Mouse (Mus musculus): ENCODE measurements around the gene Catsper3. TPM values are rescaled to one million over a fixed set of nuclear protein-coding genes. Genes with fewer than 3 reads are reported as not detected.

The Catsper3 gene
- polyA plus RNA-seq, 1 experiment from 2014 or later, result not detected

GRCm38 (mm10) chr13:55775056-55775455 lies 9.3 kb upstream of the Catsper3 start:
- H3K4me2 ChIP-seq (ENCODE audit: low read depth, low read length), result no peak overlapping the region
- no peak overlapping the region for H3K9ac ChIP-seq (ENCODE audit: low read depth, low read length)
- H3K4me3 ChIP-seq (ENCODE audit: low read depth, low read length), result no peak overlapping the region
- no peaks in the 10 kb centered on the region for H3K36me3 ChIP-seq (ENCODE audit: control insufficient read depth, insufficient read depth, low read length)
- no peak overlapping the region for H3K27ac ChIP-seq (replicated peaks; ENCODE audit: low read depth, low read length)
- no peaks in the 10 kb centered on the region for H3K9me3 ChIP-seq (ENCODE audit: control insufficient read depth, low read length)
- no peak for ATAC-seq (ENCODE audit: low read depth)
- H3K4me1 ChIP-seq (ENCODE audit: control insufficient read depth, insufficient read depth, low read length), result no peaks in the 10 kb centered on the region
- 39% methylated on average over 11 of the region's 11 CpGs for WGBS
- no peaks in the 10 kb centered on the region for H3K27me3 ChIP-seq (replicated peaks; ENCODE audit: control insufficient read depth, insufficient read depth, low read length)
- DNase-seq (ENCODE audit: low spot score), result no peak

DNA sequence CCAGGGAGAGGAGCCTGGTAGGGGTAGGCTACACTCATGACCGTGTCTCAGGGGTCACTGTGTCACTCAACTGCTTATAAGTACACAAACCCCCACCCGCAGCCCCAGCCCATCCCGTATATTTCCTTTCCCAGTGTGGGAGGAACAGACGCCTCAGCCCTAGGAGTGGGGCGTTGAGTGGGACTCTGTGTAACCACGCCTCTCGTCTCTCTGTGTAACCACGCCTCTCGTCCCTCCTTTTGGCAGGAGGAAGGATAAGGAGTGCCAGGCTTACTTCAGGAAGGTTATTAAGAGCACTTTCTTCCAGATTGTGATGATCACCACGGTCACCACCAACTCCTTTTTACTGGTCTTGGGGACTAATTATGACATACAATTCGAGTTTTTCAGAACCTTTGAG lies 1.8 kb downstream of the Catsper3 start:
- Histone ChIP-seq H3K27me3 (replicated peaks; ENCODE audit: control insufficient read depth, insufficient read depth, low read length) (no peaks in the 10 kb centered on the region), H3K36me3 (ENCODE audit: control insufficient read depth, insufficient read depth, low read length) (no peaks in the 10 kb centered on the region), H3K27ac (replicated peaks; ENCODE audit: low read depth, low read length) (no peak overlapping the region), H3K4me1 (ENCODE audit: control insufficient read depth, insufficient read depth, low read length) (no peaks in the 10 kb centered on the region), H3K9me3 (ENCODE audit: control insufficient read depth, low read length) (no peaks in the 10 kb centered on the region), H3K4me2 (ENCODE audit: low read depth, low read length) (no peak overlapping the region), H3K4me3 (ENCODE audit: low read depth, low read length) (no peak overlapping the region), H3K9ac (ENCODE audit: low read depth, low read length) (no peak overlapping the region)
- DNase-seq (ENCODE audit: low spot score) (no peak), ATAC-seq (ENCODE audit: low read depth) (no peak)
- whole genome bisulfite sequencing, result 69% methylated on average over 11 of the region's 11 CpGs

GRCm38 (mm10) chr13:55801246-55801645 lies 16.9 kb downstream of the Catsper3 start:
- Histone ChIP-seq H3K4me2 (ENCODE audit: low read depth, low read length) (no peak overlapping the region), H3K4me3 (ENCODE audit: low read depth, low read length) (no peak overlapping the region), H3K4me1 (ENCODE audit: control insufficient read depth, insufficient read depth, low read length) (no peaks in the 10 kb centered on the region), H3K27ac (replicated peaks; ENCODE audit: low read depth, low read length) (no peak overlapping the region), H3K27me3 (replicated peaks; ENCODE audit: control insufficient read depth, insufficient read depth, low read length) (no peaks in the 10 kb centered on the region), H3K9ac (ENCODE audit: low read depth, low read length) (no peak overlapping the region), H3K36me3 (ENCODE audit: control insufficient read depth, insufficient read depth, low read length) (no peaks in the 10 kb centered on the region), H3K9me3 (ENCODE audit: control insufficient read depth, low read length) (peaks cover 11% of the 10 kb centered on the region; the same call in 1 of the 2 replicates)
- no peak for ATAC-seq (ENCODE audit: low read depth)
- no peak for DNase-seq (ENCODE audit: low spot score)
- 48% methylated on average over 2 of the region's 2 CpGs for WGBS

- H3K27me3 ChIP-seq (replicated peaks; ENCODE audit: control insufficient read depth, insufficient read depth, low read length), result no peaks in the 10 kb centered on the region
- WGBS, result 95% methylated on average over 1 of the region's 1 CpGs
- H3K9me3 ChIP-seq (ENCODE audit: control insufficient read depth, low read length), result peaks cover 11% of the 10 kb centered on the region; the same call in 1 of the 2 replicates
- H3K4me2 ChIP-seq (ENCODE audit: low read depth, low read length), result no peak overlapping the region
- no peak overlapping the region for H3K27ac ChIP-seq (replicated peaks; ENCODE audit: low read depth, low read length)
- H3K4me3 ChIP-seq (ENCODE audit: low read depth, low read length), result no peak overlapping the region
- no peak overlapping the region for H3K9ac ChIP-seq (ENCODE audit: low read depth, low read length)
- no peak for ATAC-seq (ENCODE audit: low read depth)
- no peak for DNase-seq (ENCODE audit: low spot score)
- H3K36me3 ChIP-seq (ENCODE audit: control insufficient read depth, insufficient read depth, low read length), result no peaks in the 10 kb centered on the region
- no peaks in the 10 kb centered on the region for H3K4me1 ChIP-seq (ENCODE audit: control insufficient read depth, insufficient read depth, low read length)
Measured at GRCm38 (mm10) chr13:55803973-55804372, 19.6 kb downstream of the Catsper3 start.

GRCm38 (mm10) chr13:55809041-55809623 lies 24.8 kb downstream of the Catsper3 start:
- Histone ChIP-seq H3K9me3 (ENCODE audit: control insufficient read depth, low read length) (no peaks in the 10 kb centered on the region), H3K27ac (replicated peaks; ENCODE audit: low read depth, low read length) (no peak overlapping the region), H3K9ac (ENCODE audit: low read depth, low read length) (no peak overlapping the region), H3K4me1 (ENCODE audit: control insufficient read depth, insufficient read depth, low read length) (no peaks in the 10 kb centered on the region), H3K4me2 (ENCODE audit: low read depth, low read length) (no peak overlapping the region), H3K4me3 (ENCODE audit: low read depth, low read length) (no peak overlapping the region), H3K36me3 (ENCODE audit: control insufficient read depth, insufficient read depth, low read length) (no peaks in the 10 kb centered on the region), H3K27me3 (replicated peaks; ENCODE audit: control insufficient read depth, insufficient read depth, low read length) (no peaks in the 10 kb centered on the region)
- DNase-seq (ENCODE audit: low spot score) (no peak), ATAC-seq (ENCODE audit: low read depth) (no peak)
- WGBS, result 70% methylated on average over 7 of the region's 7 CpGs

DNA sequence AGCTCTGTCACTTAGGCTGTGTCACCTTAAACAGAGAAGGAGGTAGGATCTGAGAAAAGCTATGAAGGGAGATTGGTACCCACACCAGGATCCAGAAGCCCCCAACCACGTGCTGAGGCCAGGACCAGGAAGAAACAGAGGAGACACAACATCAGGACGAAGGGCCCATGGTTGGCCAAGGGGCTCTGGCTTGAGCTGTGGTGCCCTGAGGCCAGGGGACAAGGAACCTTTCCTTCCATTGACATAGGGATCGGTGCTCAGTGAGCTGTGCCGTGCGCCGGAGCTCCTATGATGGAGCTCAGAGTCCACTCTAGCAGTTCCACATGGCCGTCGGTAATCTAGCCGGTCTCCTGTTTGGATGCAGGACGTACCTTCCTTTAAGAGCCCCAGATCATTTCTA lies 25.3 kb downstream of the Catsper3 start:
- H3K4me1 ChIP-seq (ENCODE audit: control insufficient read depth, insufficient read depth, low read length), result no peaks in the 10 kb centered on the region
- H3K27me3 ChIP-seq (replicated peaks; ENCODE audit: control insufficient read depth, insufficient read depth, low read length), result no peaks in the 10 kb centered on the region
- H3K9me3 ChIP-seq (ENCODE audit: control insufficient read depth, low read length), result no peaks in the 10 kb centered on the region
- DNase-seq (ENCODE audit: low spot score), result no peak
- 94% methylated on average over 10 of the region's 10 CpGs for WGBS
- no peak overlapping the region for H3K9ac ChIP-seq (ENCODE audit: low read depth, low read length)
- H3K27ac ChIP-seq (replicated peaks; ENCODE audit: low read depth, low read length), result no peak overlapping the region
- no peaks in the 10 kb centered on the region for H3K36me3 ChIP-seq (ENCODE audit: control insufficient read depth, insufficient read depth, low read length)
- ATAC-seq (ENCODE audit: low read depth), result no peak
- no peak overlapping the region for H3K4me2 ChIP-seq (ENCODE audit: low read depth, low read length)
- no peak overlapping the region for H3K4me3 ChIP-seq (ENCODE audit: low read depth, low read length)

GRCm38 (mm10) chr13:55810947-55811346 lies 26.6 kb downstream of the Catsper3 start:
- no peak overlapping the region for H3K9ac ChIP-seq (ENCODE audit: low read depth, low read length)
- H3K27ac ChIP-seq (replicated peaks; ENCODE audit: low read depth, low read length), result no peak overlapping the region
- no peak for DNase-seq (ENCODE audit: low spot score)
- H3K4me2 ChIP-seq (ENCODE audit: low read depth, low read length), result no peak overlapping the region
- no peak for ATAC-seq (ENCODE audit: low read depth)
- no peaks in the 10 kb centered on the region for H3K9me3 ChIP-seq (ENCODE audit: control insufficient read depth, low read length)
- no peaks in the 10 kb centered on the region for H3K27me3 ChIP-seq (replicated peaks; ENCODE audit: control insufficient read depth, insufficient read depth, low read length)
- H3K4me3 ChIP-seq (ENCODE audit: low read depth, low read length), result no peak overlapping the region
- no peaks in the 10 kb centered on the region for H3K36me3 ChIP-seq (ENCODE audit: control insufficient read depth, insufficient read depth, low read length)
- no peaks in the 10 kb centered on the region for H3K4me1 ChIP-seq (ENCODE audit: control insufficient read depth, insufficient read depth, low read length)
- WGBS, result 72% methylated on average over 5 of the region's 5 CpGs

DNA sequence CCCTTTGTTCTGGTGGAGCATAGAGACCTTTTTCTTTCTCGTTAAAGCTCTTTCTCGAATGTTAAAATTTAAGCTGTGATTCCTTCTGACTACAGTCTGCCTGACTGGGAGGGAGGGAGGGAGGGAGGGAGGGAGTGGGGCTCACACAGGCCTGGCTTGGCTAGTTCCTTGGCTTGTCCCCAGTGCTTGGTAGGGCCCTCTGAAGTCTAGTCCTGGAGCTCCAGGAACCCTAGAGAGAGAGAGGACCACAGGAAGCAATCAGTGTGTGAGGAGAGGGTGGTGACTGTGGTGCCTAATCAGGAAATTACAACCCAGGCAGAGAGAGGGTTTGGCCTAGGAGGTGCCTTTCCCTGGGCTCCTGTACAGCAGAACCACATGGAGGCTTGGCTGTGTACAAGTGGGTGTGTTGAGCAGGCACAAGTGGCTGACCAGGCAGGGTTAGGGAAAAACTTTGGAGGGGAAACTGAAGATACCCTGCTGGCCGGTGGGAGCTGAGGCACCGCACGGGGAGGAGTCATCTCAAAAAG lies 29.2 kb downstream of the Catsper3 start:
- H3K36me3 ChIP-seq (ENCODE audit: control insufficient read depth, insufficient read depth, low read length), result no peaks in the 10 kb centered on the region
- H3K27ac ChIP-seq (replicated peaks; ENCODE audit: low read depth, low read length), result no peak overlapping the region
- H3K27me3 ChIP-seq (replicated peaks; ENCODE audit: control insufficient read depth, insufficient read depth, low read length), result no peaks in the 10 kb centered on the region
- DNase-seq (ENCODE audit: low spot score) (peak; percentile 48), ATAC-seq (ENCODE audit: low read depth) (peak; percentile 58; the same call in 1 of the 2 replicates)
- H3K9me3 ChIP-seq (ENCODE audit: control insufficient read depth, low read length), result no peaks in the 10 kb centered on the region
- no peak overlapping the region for H3K4me3 ChIP-seq (ENCODE audit: low read depth, low read length)
- 57% methylated on average over 5 of the region's 5 CpGs for WGBS
- H3K9ac ChIP-seq (ENCODE audit: low read depth, low read length), result no peak overlapping the region
- no peaks in the 10 kb centered on the region for H3K4me1 ChIP-seq (ENCODE audit: control insufficient read depth, insufficient read depth, low read length)
- H3K4me2 ChIP-seq (ENCODE audit: low read depth, low read length), result no peak overlapping the region

GRCm38 (mm10) chr13:55814834-55815233 lies 30.5 kb downstream of the Catsper3 start:
- WGBS, result 80% methylated on average over 6 of the region's 6 CpGs
- Histone ChIP-seq H3K9ac (ENCODE audit: low read depth, low read length) (no peak overlapping the region), H3K9me3 (ENCODE audit: control insufficient read depth, low read length) (no peaks in the 10 kb centered on the region), H3K4me3 (ENCODE audit: low read depth, low read length) (no peak overlapping the region), H3K27ac (replicated peaks; ENCODE audit: low read depth, low read length) (no peak overlapping the region), H3K4me2 (ENCODE audit: low read depth, low read length) (no peak overlapping the region), H3K36me3 (ENCODE audit: control insufficient read depth, insufficient read depth, low read length) (no peaks in the 10 kb centered on the region), H3K4me1 (ENCODE audit: control insufficient read depth, insufficient read depth, low read length) (no peaks in the 10 kb centered on the region), H3K27me3 (replicated peaks; ENCODE audit: control insufficient read depth, insufficient read depth, low read length) (no peaks in the 10 kb centered on the region)
- DNase-seq (ENCODE audit: low spot score) (no peak), ATAC-seq (ENCODE audit: low read depth) (no peak)

All from embryonic facial prominence, embryonic 14.5 days (tissue).